Mouse (Mus musculus) cerebellum, adult 2 months (tissue): ENCODE measurements around the gene Racgap1. TPM values are rescaled to one million over a fixed set of nuclear protein-coding genes. Genes with fewer than 3 reads are reported as not detected.

ENCODE experiments used
- DNase-seq, 2 experiments: peaks; one replicate each; pipeline ENCODE4 v3.0.0; 2021
- H3K27ac ChIP-seq: fragments of 200-500 bp; 2 replicates; pipeline ENCODE4 v1.5.1; 2012; ENCODE audit warnings: low read length, control low read depth, inconsistent platforms; ENCODE audit not compliant: insufficient read depth
- H3K27me3 ChIP-seq: fragments of 200-500 bp; 2 replicates; pipeline ENCODE4 v1.6.1; 2012; ENCODE audit warnings: inconsistent platforms, mild to moderate bottlenecking, low read length, moderate library complexity; ENCODE audit not compliant: control insufficient read depth, insufficient read depth
- H3K4me1 ChIP-seq: fragments of 200-500 bp; 2 replicates; pipeline ENCODE4 v1.6.1; 2011; ENCODE audit warnings: low read length; ENCODE audit not compliant: control insufficient read depth, insufficient read depth
- H3K4me3 ChIP-seq: fragments of 200-500 bp; replicated peaks from 2 replicates; pipeline ENCODE3; 2011; ENCODE audit warnings: mild to moderate bottlenecking, low read depth, low read length, control low read depth; ENCODE audit not compliant: insufficient read depth
- CTCF ChIP-seq: fragments of 200-500 bp; IDR thresholded peaks from 2 replicates; pipeline ENCODE4 v1.5.1; 2011; ENCODE audit warnings: low read depth, mild to moderate bottlenecking, control low read depth, low read length, moderate library complexity, borderline replicate concordance; ENCODE audit not compliant: insufficient read depth
- POLR2A ChIP-seq: fragments of 200-500 bp; IDR thresholded peaks from 2 replicates; pipeline ENCODE4 v1.6.1; 2011; ENCODE audit warnings: low read length, control low read depth, borderline replicate concordance; ENCODE audit not compliant: insufficient read depth
- WGBS: fragments of 180-500 bp; shearing (Covaris S2); methylation state at CpG from one replicate; pipeline ENCODE4 v1.1.7; 2018; 5-methylcytosine and 5-hydroxymethylcytosine counted together
- polyA plus RNA-seq: library from polyadenylated mRNA; depleted of rRNA; stranded (reverse); fragments of >200 nt; gene quantifications from 2 replicates; pipeline ENCODE4 v1.2.3, GENCODE M21; 2012

Gene Racgap1
- polyA plus RNA-seq, 1 experiment, result 15.5 TPM

- no peak for DNase-seq
- no peak overlapping the region for H3K4me3 ChIP-seq
- H3K27ac ChIP-seq, result no peak overlapping the region
- no peaks in the 10 kb centered on the region for H3K4me1 ChIP-seq
- TF ChIP-seq POLR2A, result no peak
- TF ChIP-seq CTCF, result peak; percentile 16; the same call in 1 of the 2 replicates
- no peaks in the 10 kb centered on the region for H3K27me3 ChIP-seq
Measured at GRCm38 (mm10) chr15:99631618-99632017, 19.8 kb downstream of the Racgap1 start.

- Histone ChIP-seq H3K27ac (no peak overlapping the region), H3K27me3 (no peaks in the 10 kb centered on the region), H3K4me3 (no peak overlapping the region), H3K4me1 (peaks cover 5% of the 10 kb centered on the region)
- TF ChIP-seq CTCF (no peak), POLR2A (no peak)
- DNase-seq, result no peak
- WGBS, result 96% methylated on average over 11 of the region's 11 CpGs
Measured at GRCm38 (mm10) chr15:99622063-99622462, 29.4 kb downstream of the Racgap1 start.

DNA sequence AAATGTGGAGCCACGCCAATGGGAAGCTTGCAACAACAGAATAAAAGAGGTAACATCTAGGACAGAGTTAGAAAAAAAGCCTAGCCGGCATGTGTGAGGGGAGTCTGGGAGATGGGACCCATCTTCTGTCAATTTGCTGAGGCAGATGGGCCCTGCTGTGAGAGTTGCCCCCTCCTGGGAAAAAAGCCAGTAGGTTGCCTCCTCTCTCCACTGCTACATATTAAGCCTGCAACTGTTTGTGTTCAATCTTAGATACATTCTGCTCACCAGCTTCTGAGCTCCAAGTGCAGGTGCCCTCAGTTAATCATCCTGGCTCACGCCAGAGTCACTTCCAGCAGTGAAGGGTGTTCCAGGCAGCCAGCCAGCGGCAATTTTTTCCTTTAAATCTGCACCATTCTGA is 31.6 kb downstream of the Racgap1 start:
- Histone ChIP-seq H3K27ac (no peak overlapping the region), H3K27me3 (no peaks in the 10 kb centered on the region), H3K4me3 (no peak overlapping the region), H3K4me1 (peaks cover 13% of the 10 kb centered on the region)
- DNase-seq, result no peak
- no peak for TF ChIP-seq CTCF
- WGBS, result 45% methylated on average over 4 of the region's 4 CpGs

GRCm38 (mm10) chr15:99618595-99618994 is 32.9 kb downstream of the Racgap1 start:
- TF ChIP-seq POLR2A (no peak), CTCF (no peak)
- H3K4me1 ChIP-seq, result peaks cover 25% of the 10 kb centered on the region
- 94% methylated on average over 3 of the region's 3 CpGs for WGBS

DNA sequence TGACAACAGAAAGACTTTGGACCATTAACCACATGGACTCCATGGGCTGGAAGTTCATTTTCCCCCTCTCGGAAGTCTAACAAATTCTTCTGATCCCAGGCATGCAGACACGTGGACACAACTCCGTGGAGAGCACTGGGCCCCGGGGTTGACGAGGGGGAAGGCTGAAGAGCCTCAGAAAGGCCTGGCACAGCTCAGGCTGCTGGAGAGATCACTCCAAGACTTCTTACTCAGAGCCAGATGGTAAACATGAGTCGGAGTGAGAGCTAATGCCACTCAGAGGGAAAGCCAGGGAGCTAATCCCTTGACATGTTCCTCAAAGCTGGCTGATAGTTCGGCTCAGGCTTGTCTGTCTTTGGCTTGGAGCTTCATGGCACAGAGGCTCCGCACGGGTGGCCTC is 36.2 kb downstream of the Racgap1 start:
- TF ChIP-seq CTCF, result no peak
- no peak for TF ChIP-seq POLR2A
- 16% methylated on average over 9 of the region's 9 CpGs for WGBS
- Histone ChIP-seq H3K4me1 (peaks cover 34% of the 10 kb centered on the region), H3K27me3 (no peaks in the 10 kb centered on the region), H3K27ac (no peak overlapping the region; the same call in 1 of the 2 replicates), H3K4me3 (no peak overlapping the region)
- peak; percentile 47 to 61 for DNase-seq

More at GRCm38 (mm10) chr15:99618595-99618994, 32.9 kb downstream of the Racgap1 start:
- Histone ChIP-seq H3K27ac (no peak overlapping the region), H3K4me3 (no peak overlapping the region), H3K27me3 (no peaks in the 10 kb centered on the region)
- no peak for DNase-seq

GRCm38 (mm10) chr15:99614753-99615152 is 36.7 kb downstream of the Racgap1 start:
- Histone ChIP-seq H3K4me1 (peaks cover 32% of the 10 kb centered on the region), H3K27ac (no peak overlapping the region), H3K4me3 (no peak overlapping the region), H3K27me3 (no peaks in the 10 kb centered on the region)
- no peak for TF ChIP-seq POLR2A
- TF ChIP-seq CTCF, result no peak
- no peak for DNase-seq
- WGBS, result 20% methylated on average over 12 of the region's 12 CpGs

GRCm38 (mm10) chr15:99614273-99614672 is 37.2 kb downstream of the Racgap1 start:
- no peak for TF ChIP-seq CTCF
- WGBS, result 45% methylated on average over 13 of the region's 13 CpGs
- H3K27ac ChIP-seq, result no peak overlapping the region

DNA sequence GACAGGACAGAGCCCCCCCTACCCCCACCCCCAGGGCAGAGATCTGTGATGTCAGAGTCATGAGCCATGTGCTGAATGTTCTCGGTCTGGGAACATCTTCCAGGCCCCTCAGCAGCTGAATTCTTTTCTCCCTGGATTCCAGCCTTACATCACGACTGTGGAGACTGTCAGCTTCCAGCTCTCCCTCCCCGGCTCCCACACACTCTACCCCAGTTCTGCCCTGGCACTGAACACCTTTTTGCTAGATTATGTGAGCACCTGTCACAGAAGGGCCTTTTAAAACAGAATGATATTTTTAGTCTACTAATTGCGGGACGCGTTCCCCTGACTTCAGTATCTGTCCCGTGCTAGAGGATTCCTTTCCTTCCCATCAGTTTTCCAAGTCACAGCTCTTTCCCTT is 39.9 kb downstream of the Racgap1 start:
- no peak overlapping the region for H3K27ac ChIP-seq
- no peak overlapping the region for H3K4me3 ChIP-seq
- DNase-seq, result no peak
- peaks cover 50% of the 10 kb centered on the region for H3K4me1 ChIP-seq
- TF ChIP-seq POLR2A (no peak), CTCF (no peak)
- H3K27me3 ChIP-seq, result no peaks in the 10 kb centered on the region
- 28% methylated on average over 7 of the region's 7 CpGs for WGBS

More at GRCm38 (mm10) chr15:99614273-99614672, 37.2 kb downstream of the Racgap1 start:
- peaks cover 29% of the 10 kb centered on the region for H3K4me1 ChIP-seq
- no peak for DNase-seq
- H3K27me3 ChIP-seq, result no peaks in the 10 kb centered on the region
- H3K4me3 ChIP-seq, result no peak overlapping the region
